Mouse (Mus musculus) cerebellum, adult 18-20 months (tissue): ENCODE results near the gene Gm436.

Experiments
- DNase-seq, 2 experiments: peaks; one replicate each; pipeline ENCODE4 v3.0.0; 2021

The Gm436 gene

GRCm38 (mm10) chr4:144686268-144686667 lies at the start of gene Gm436:
Gm436 (minus strand) TSS chr4:144686368.
- DNase-seq: no peak

- DNase-seq: no peak
Measured at GRCm38 (mm10) chr4:144721304-144721703, 35.1 kb upstream of the Gm436 start, which contains the start of gene Gm13178. Gm13178 (minus strand) TSS chr4:144721404.

- DNase-seq: no peak
Measured at GRCm38 (mm10) chr4:144719691-144720090, 33.5 kb upstream of the Gm436 start.

GRCm38 (mm10) chr4:144718288-144718687 lies 32.1 kb upstream of the Gm436 start:
- DNase-seq: no peak

GRCm38 (mm10) chr4:144638263-144638662 lies 47.9 kb downstream of the Gm436 start:
- DNase-seq: no peak
